Mouse (Mus musculus) G1E (cell line): ENCODE measurements around the gene Btbd10. TPM values are rescaled to one million over a fixed set of nuclear protein-coding genes. Genes with fewer than 3 reads are reported as not detected.

Experiments used
- ATAC-seq: 2 replicates; pipeline ENCODE4 v1.8.0; 2016; ENCODE audit warnings: mild to moderate bottlenecking; ENCODE audit not compliant: insufficient number of reproducible peaks, poor library complexity, low FRiP score, severe bottlenecking; ENCODE audit errors: extremely low read depth
- DNase-seq: peaks from one replicate; pipeline ENCODE4 v3.0.0; 2012; ENCODE audit warnings: low spot score
- H3K27me3 ChIP-seq: 2 replicates; pipeline ENCODE4 v1.6.1; 2012; ENCODE audit warnings: mild to moderate bottlenecking, low read length, inconsistent platforms; ENCODE audit not compliant: insufficient read depth
- H3K36me3 ChIP-seq: replicated peaks from 2 replicates; pipeline ENCODE3; 2012; ENCODE audit warnings: mild to moderate bottlenecking, inconsistent platforms
- H3K4me1 ChIP-seq: 2 replicates; pipeline ENCODE4 v1.6.1; 2012; ENCODE audit warnings: low read depth, low read length, inconsistent platforms, mixed read lengths; ENCODE audit not compliant: insufficient read depth
- H3K4me3 ChIP-seq: 2 replicates; pipeline ENCODE4 v1.5.1; 2012; ENCODE audit warnings: low read depth, mild to moderate bottlenecking, inconsistent platforms, low read length, moderate library complexity, mixed read lengths
- H3K9me3 ChIP-seq: replicated peaks from 2 replicates; pipeline ENCODE4 v1.6.1; 2012; ENCODE audit warnings: inconsistent platforms
- CTCF ChIP-seq: IDR thresholded peaks from 2 replicates; pipeline ENCODE4 v1.5.1; 2012; ENCODE audit warnings: low read depth, low read length, inconsistent platforms, mixed read lengths
- GATA1 ChIP-seq: IDR thresholded peaks from 2 replicates; pipeline ENCODE4 v1.6.1; 2012; ENCODE audit warnings: borderline replicate concordance, low read length, inconsistent platforms, mixed read lengths
- GATA2 ChIP-seq: IDR thresholded peaks from 2 replicates; pipeline ENCODE4 v1.6.1; 2012; ENCODE audit warnings: low read depth, low read length, inconsistent platforms, borderline replicate concordance
- POLR2AphosphoS5 ChIP-seq: IDR thresholded peaks from 2 replicates; pipeline ENCODE4 v1.6.1; 2012; ENCODE audit warnings: low read depth, low read length, inconsistent platforms; ENCODE audit not compliant: insufficient replicate concordance
- TAL1 ChIP-seq: conservative IDR thresholded peaks from 2 replicates; pipeline ENCODE4 v1.6.1; 2012; ENCODE audit warnings: low read depth, low read length, inconsistent platforms, mixed read lengths
- polyA plus RNA-seq: library from polyadenylated mRNA; stranded (reverse); fragments of >175 nt; gene quantifications from 2 replicates; pipeline ENCODE4 v1.2.3, GENCODE M21; 2012
- total RNA-seq, 2 experiments: library from RNA; stranded (forward) in 1 of 2; stranded (reverse) in 1 of 2; fragments of 200-1000 nt in 1 of 2; fragments of >200 nt in 1 of 2; fragmentation: Nextera tagmentation in 1 of 2; gene quantifications; 2 replicates each; pipeline ENCODE4 v1.2.3; 2014 to 2017

Btbd10 gene
- total and polyA plus RNA-seq, 3 experiments: 5.0 to 53.5 (median 40.9) TPM

DNA sequence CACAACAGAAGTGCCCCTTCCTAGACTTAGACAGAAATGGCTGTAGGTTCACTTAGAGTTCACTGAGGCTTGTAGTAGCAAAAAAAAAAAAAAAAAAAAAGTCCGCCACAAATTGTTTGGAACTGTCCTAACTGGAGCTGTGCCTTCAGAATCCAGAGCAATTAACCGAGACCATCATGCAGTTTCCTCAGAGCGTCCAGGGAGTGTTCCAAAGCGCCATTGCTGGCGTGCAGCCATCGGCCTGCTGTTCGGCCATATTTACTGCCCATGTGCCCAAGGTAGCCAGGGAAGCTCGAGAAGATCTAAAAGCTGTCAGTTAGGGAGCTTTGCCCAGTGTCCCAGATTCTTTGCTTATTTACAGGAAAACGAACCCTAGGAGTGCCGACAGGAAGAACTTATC, 98.6 kb downstream of the Btbd10 start:
- Histone ChIP-seq H3K27me3 (peaks cover 6% of the 10 kb centered on the region; the same call in 1 of the 2 replicates), H3K4me3 (no peak overlapping the region), H3K4me1 (peaks cover 47% of the 10 kb centered on the region), H3K9me3 (no peaks in the 10 kb centered on the region), H3K36me3 (no peaks in the 10 kb centered on the region)
- ATAC-seq (no peak), DNase-seq (no peak)
- TF ChIP-seq POLR2AphosphoS5: no peak
- no peak for TF ChIP-seq CTCF
- TF ChIP-seq GATA2: no peak
- no peak for TF ChIP-seq GATA1

DNA sequence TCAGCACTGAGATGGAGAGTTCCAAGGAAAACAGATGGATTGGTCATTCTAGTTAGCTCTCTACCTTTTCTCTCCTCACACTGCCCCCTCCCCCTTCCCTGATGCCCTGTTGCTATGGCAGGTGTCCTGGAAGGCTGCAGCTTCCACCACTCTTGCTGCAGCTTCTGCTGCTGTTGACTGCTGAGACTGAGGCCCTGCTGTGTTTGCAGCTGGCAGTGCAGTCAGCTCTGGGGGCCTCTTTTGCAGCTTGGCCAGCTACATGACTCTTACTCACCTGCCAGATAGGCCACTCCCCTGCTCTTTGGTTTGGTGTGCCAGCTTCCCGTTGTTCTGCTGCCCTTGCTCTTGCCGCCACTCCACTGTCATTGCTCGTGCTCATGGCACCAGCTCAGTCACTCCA, 99.3 kb downstream of the Btbd10 start:
- TF ChIP-seq CTCF (no peak), POLR2AphosphoS5 (no peak), GATA1 (no peak), GATA2 (no peak), TAL1 (no peak)
- Histone ChIP-seq H3K36me3 (no peaks in the 10 kb centered on the region), H3K9me3 (no peaks in the 10 kb centered on the region), H3K4me1 (peaks cover 54% of the 10 kb centered on the region), H3K4me3 (no peak overlapping the region), H3K27me3 (peaks cover 6% of the 10 kb centered on the region; the same call in 1 of the 2 replicates)
- no peak for ATAC-seq
- no peak for DNase-seq

DNA sequence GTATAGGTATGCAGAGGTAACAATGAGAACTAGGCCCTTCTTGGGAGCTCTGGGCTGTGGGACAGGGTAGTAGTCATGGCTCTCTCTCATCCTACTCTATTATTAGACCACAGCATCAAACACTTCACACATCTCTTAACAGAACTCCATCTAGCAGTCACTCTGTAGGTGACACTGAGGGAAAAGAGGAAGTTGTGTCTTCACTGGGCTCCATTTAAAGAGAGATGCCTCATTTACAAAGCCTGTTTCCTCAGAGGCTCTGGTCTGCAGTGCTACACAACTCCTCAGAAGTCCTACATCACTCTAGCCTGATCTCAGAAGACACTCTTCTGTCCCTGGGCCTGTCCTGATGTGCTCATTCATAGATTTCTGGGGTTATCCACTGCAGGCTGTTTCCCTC, 100.1 kb downstream of the Btbd10 start:
- peaks cover 6% of the 10 kb centered on the region; the same call in 1 of the 2 replicates for H3K27me3 ChIP-seq
- no peak for TF ChIP-seq CTCF
- TF ChIP-seq TAL1: no peak
- no peak for TF ChIP-seq POLR2AphosphoS5
- TF ChIP-seq GATA1: no peak
- no peaks in the 10 kb centered on the region for H3K9me3 ChIP-seq
- H3K4me1 ChIP-seq: peaks cover 62% of the 10 kb centered on the region
- DNase-seq: peak; percentile 61
- H3K4me3 ChIP-seq: no peak overlapping the region
- no peaks in the 10 kb centered on the region for H3K36me3 ChIP-seq
- peak; percentile 46 for ATAC-seq

DNA sequence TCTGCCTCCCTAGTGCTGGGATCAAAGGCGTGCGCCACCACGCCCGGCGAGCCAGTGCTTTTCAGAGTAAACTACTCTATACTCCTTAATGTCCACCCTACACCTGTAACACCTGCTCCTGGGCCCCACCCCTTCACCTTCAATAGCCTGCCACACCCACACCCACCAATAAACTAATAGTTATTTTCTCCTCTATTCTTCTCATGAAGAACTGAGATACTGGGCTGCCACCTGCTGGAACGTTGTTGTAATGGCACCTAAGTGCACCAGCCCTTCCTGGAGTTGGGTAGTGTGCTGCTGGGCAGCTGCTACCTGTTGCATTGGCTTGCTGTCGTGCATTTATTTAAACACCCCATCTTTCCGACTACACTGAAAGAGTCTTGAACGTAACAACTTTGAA, 100.9 kb downstream of the Btbd10 start:
- peaks cover 6% of the 10 kb centered on the region; the same call in 1 of the 2 replicates for H3K27me3 ChIP-seq
- peaks cover 68% of the 10 kb centered on the region for H3K4me1 ChIP-seq
- DNase-seq (peak; percentile 53), ATAC-seq (peak; percentile 36; the same call in 1 of the 2 replicates)
- TF ChIP-seq GATA2: no peak
- peak; percentile 63 for TF ChIP-seq CTCF
- no peak for TF ChIP-seq TAL1
- TF ChIP-seq POLR2AphosphoS5: no peak
- no peak for TF ChIP-seq GATA1
- no peak overlapping the region for H3K4me3 ChIP-seq
- no peaks in the 10 kb centered on the region for H3K36me3 ChIP-seq
- H3K9me3 ChIP-seq: no peaks in the 10 kb centered on the region

Other genes with a start within 250 kb of the Btbd10 start
- 29.2 and 29.9 TPM in 2 replicates for gene Arntl, start 161.9 kb downstream of the Btbd10 start, total RNA-seq (2014; fragmentation: Nextera tagmentation)
- 22.0 and 23.8 TPM in 2 replicates for gene Arntl, start 161.9 kb downstream of the Btbd10 start, total RNA-seq (2017)
- 3.0 and 4.6 TPM in 2 replicates for gene Arntl, start 161.9 kb downstream of the Btbd10 start, polyA plus RNA-seq
- not detected in 2 replicates for gene Pth, start 19.2 kb upstream of the Btbd10 start, total RNA-seq (2014; fragmentation: Nextera tagmentation)
- gene Pth, start 19.2 kb upstream of the Btbd10 start, total RNA-seq (2017): 0.33 TPM in 1 of 2 replicates, not detected in the other
- gene Pth, start 19.2 kb upstream of the Btbd10 start, polyA plus RNA-seq: not detected in 2 replicates
- gene Far1, start 144.4 kb upstream of the Btbd10 start, total RNA-seq (2014; fragmentation: Nextera tagmentation): 176 and 210 TPM in 2 replicates
- gene Far1, start 144.4 kb upstream of the Btbd10 start, total RNA-seq (2017): 116 and 132 TPM in 2 replicates
- gene Far1, start 144.4 kb upstream of the Btbd10 start, polyA plus RNA-seq: 3.6 and 7.3 TPM in 2 replicates